Mouse (Mus musculus): ENCODE measurements at regions not wholly inside any gene's neighbourhood (a gene's known extent, or its start where the extent isn't known, plus 50 kb on each side); places are given as distances from the start of the nearest gene placed in this dataset.
"Not testable (repeated sequence)": the region's sequence is repeated elsewhere in the genome, so short reads cannot be mapped to it uniquely, and the experiment has no call there.

GRCm38 (mm10) chr14:76731096-76731986 is 174.7 kb upstream of the Serp2 start:
- 93% methylated on average over 19 of the region's 19 CpGs for WGBS
- TF ChIP-seq POLR2A (IDR thresholded peaks at IDR 0.05; ENCODE audit: control insufficient read depth, extremely low read depth, insufficient read depth, low read length, poor library complexity): no peak
- no peak for TF ChIP-seq CTCF (IDR thresholded peaks at IDR 0.05; ENCODE audit: borderline replicate concordance, control insufficient read depth, extremely low read depth, insufficient read depth, low read length, poor library complexity)
- H3K4me3 ChIP-seq (ENCODE audit: control insufficient read depth, insufficient read depth, low read length): no peak overlapping the region
- H3K27ac ChIP-seq (ENCODE audit: control insufficient read depth, insufficient read depth, low read length): no peak overlapping the region
- no peaks in the 10 kb centered on the region; the same call in none of the 2 replicates for H3K4me1 ChIP-seq (replicated peaks; ENCODE audit: control insufficient read depth, insufficient read depth, low read length)
- no peaks in the 10 kb centered on the region for H3K36me3 ChIP-seq (ENCODE audit: control insufficient read depth, insufficient read depth, low read length)
- no peaks in the 10 kb centered on the region for H3K27me3 ChIP-seq (ENCODE audit: control insufficient read depth, insufficient read depth, low read length)
- DNase-seq: no peak

DNA sequence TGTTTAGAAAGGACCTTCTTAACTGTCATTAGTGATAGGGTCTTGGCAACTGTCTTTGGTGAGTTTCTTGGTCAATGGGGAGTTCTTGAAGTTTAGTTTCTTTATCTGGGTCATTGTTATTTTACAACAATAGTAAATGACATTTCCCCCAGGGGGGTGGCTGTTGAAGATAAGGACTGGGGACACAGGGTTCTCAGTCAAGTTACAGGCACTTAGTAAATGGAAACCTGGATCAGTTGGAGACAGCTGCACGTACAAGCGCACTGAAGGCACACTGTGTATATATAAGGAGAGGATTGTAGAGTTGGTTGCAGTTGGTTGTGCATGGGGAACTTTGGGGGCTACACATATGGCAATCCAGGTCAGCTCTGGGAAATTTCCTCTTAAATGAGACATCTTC is 169.2 kb upstream of the Serp2 start:
- no peaks in the 10 kb centered on the region; the same call in 1 of the 2 replicates for H3K4me1 ChIP-seq (replicated peaks; ENCODE audit: control insufficient read depth, insufficient read depth, low read length)
- H3K27ac ChIP-seq (ENCODE audit: control insufficient read depth, insufficient read depth, low read length): no peak overlapping the region
- no peak for DNase-seq
- no peaks in the 10 kb centered on the region for H3K27me3 ChIP-seq (ENCODE audit: control insufficient read depth, insufficient read depth, low read length)
- 96% methylated on average over 2 of the region's 2 CpGs for WGBS
- no peak overlapping the region for H3K4me3 ChIP-seq (ENCODE audit: control insufficient read depth, insufficient read depth, low read length)
- TF ChIP-seq CTCF (IDR thresholded peaks at IDR 0.05; ENCODE audit: borderline replicate concordance, control insufficient read depth, extremely low read depth, insufficient read depth, low read length, poor library complexity) (no peak), POLR2A (IDR thresholded peaks at IDR 0.05; ENCODE audit: control insufficient read depth, extremely low read depth, insufficient read depth, low read length, poor library complexity) (no peak)
- no peaks in the 10 kb centered on the region for H3K36me3 ChIP-seq (ENCODE audit: control insufficient read depth, insufficient read depth, low read length)

- not testable (repeated sequence) for H3K36me3 ChIP-seq (ENCODE audit: control insufficient read depth, insufficient read depth, low read length); H3K4me3 ChIP-seq (ENCODE audit: control insufficient read depth, insufficient read depth, low read length); H3K4me1 ChIP-seq (replicated peaks; ENCODE audit: control insufficient read depth, insufficient read depth, low read length); H3K27ac ChIP-seq (ENCODE audit: control insufficient read depth, insufficient read depth, low read length); H3K27me3 ChIP-seq (ENCODE audit: control insufficient read depth, insufficient read depth, low read length); DNase-seq
- WGBS: 99% methylated on average over 4 of the region's 4 CpGs
Observed at GRCm38 (mm10) chr14:76725231-76725630, 168.5 kb upstream of the Serp2 start.

DNA sequence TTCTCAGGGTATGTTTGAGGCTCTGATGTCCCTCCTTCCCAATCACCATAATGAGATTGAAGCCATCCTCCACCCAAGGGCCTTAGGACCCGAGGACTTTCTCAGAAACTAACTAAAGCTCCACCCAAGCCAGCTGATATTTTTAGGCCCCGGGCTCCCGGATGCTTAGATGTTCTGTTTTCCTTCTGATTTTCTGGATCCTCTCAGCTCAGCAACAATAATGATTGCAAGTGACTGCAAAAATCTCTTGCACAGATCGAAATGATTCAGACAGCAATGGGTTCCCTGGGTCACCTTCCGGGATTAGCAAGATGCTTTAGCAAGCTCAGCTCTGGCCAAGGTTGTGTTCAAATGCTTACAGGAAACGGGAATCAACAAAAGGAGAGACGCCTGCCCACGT is 168.1 kb upstream of the Serp2 start:
- H3K27me3 ChIP-seq (ENCODE audit: control insufficient read depth, insufficient read depth, low read length): no peaks in the 10 kb centered on the region
- WGBS: 92% methylated on average over 8 of the region's 8 CpGs
- TF ChIP-seq CTCF (IDR thresholded peaks at IDR 0.05; ENCODE audit: borderline replicate concordance, control insufficient read depth, extremely low read depth, insufficient read depth, low read length, poor library complexity) (no peak), POLR2A (IDR thresholded peaks at IDR 0.05; ENCODE audit: control insufficient read depth, extremely low read depth, insufficient read depth, low read length, poor library complexity) (no peak)
- H3K4me3 ChIP-seq (ENCODE audit: control insufficient read depth, insufficient read depth, low read length): no peak overlapping the region
- no peak for DNase-seq
- H3K36me3 ChIP-seq (ENCODE audit: control insufficient read depth, insufficient read depth, low read length): no peaks in the 10 kb centered on the region
- no peak overlapping the region for H3K27ac ChIP-seq (ENCODE audit: control insufficient read depth, insufficient read depth, low read length)
- no peaks in the 10 kb centered on the region; the same call in 1 of the 2 replicates for H3K4me1 ChIP-seq (replicated peaks; ENCODE audit: control insufficient read depth, insufficient read depth, low read length)

GRCm38 (mm10) chr14:76724395-76724794 is 167.7 kb upstream of the Serp2 start:
- Histone ChIP-seq H3K27me3 (ENCODE audit: control insufficient read depth, insufficient read depth, low read length) (no peaks in the 10 kb centered on the region), H3K4me1 (replicated peaks; ENCODE audit: control insufficient read depth, insufficient read depth, low read length) (no peaks in the 10 kb centered on the region; the same call in 1 of the 2 replicates), H3K27ac (ENCODE audit: control insufficient read depth, insufficient read depth, low read length) (no peak overlapping the region), H3K36me3 (ENCODE audit: control insufficient read depth, insufficient read depth, low read length) (no peaks in the 10 kb centered on the region), H3K4me3 (ENCODE audit: control insufficient read depth, insufficient read depth, low read length) (no peak overlapping the region)
- WGBS: 94% methylated on average over 8 of the region's 8 CpGs
- TF ChIP-seq CTCF (IDR thresholded peaks at IDR 0.05; ENCODE audit: borderline replicate concordance, control insufficient read depth, extremely low read depth, insufficient read depth, low read length, poor library complexity) (no peak), POLR2A (IDR thresholded peaks at IDR 0.05; ENCODE audit: control insufficient read depth, extremely low read depth, insufficient read depth, low read length, poor library complexity) (no peak)
- DNase-seq: no peak

GRCm38 (mm10) chr14:76723551-76723950 is 166.9 kb upstream of the Serp2 start:
- Histone ChIP-seq H3K36me3 (ENCODE audit: control insufficient read depth, insufficient read depth, low read length) (no peaks in the 10 kb centered on the region), H3K27me3 (ENCODE audit: control insufficient read depth, insufficient read depth, low read length) (no peaks in the 10 kb centered on the region), H3K4me1 (replicated peaks; ENCODE audit: control insufficient read depth, insufficient read depth, low read length) (no peaks in the 10 kb centered on the region), H3K4me3 (ENCODE audit: control insufficient read depth, insufficient read depth, low read length) (no peak overlapping the region), H3K27ac (ENCODE audit: control insufficient read depth, insufficient read depth, low read length) (no peak overlapping the region)
- 86% methylated on average over 4 of the region's 4 CpGs for WGBS
- TF ChIP-seq POLR2A (IDR thresholded peaks at IDR 0.05; ENCODE audit: control insufficient read depth, extremely low read depth, insufficient read depth, low read length, poor library complexity) (no peak), CTCF (IDR thresholded peaks at IDR 0.05; ENCODE audit: borderline replicate concordance, control insufficient read depth, extremely low read depth, insufficient read depth, low read length, poor library complexity) (no peak)
- DNase-seq: no peak

DNA sequence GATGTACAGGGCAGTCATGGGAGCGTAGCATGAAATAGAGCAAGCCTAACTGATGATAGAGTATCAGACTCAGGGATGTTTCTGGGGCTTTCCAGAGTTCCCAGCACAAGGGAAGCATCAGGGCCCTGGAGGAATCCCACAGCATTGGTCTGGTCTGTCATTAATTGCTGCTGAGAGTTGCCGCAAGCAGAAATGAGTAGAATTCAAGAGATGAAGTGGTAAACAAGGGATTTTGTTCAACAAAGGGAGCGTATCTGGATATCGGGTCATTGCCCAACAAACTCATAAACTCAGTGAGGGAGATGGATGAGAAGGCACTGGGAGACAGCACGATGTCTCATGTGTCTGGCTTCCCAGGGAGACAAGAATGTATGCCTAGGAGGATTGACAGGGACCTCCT is 165.6 kb upstream of the Serp2 start:
- H3K4me1 ChIP-seq (replicated peaks; ENCODE audit: control insufficient read depth, insufficient read depth, low read length): no peaks in the 10 kb centered on the region
- no peak for TF ChIP-seq POLR2A (IDR thresholded peaks at IDR 0.05; ENCODE audit: control insufficient read depth, extremely low read depth, insufficient read depth, low read length, poor library complexity)
- no peak overlapping the region for H3K27ac ChIP-seq (ENCODE audit: control insufficient read depth, insufficient read depth, low read length)
- H3K27me3 ChIP-seq (ENCODE audit: control insufficient read depth, insufficient read depth, low read length): no peaks in the 10 kb centered on the region
- no peaks in the 10 kb centered on the region for H3K36me3 ChIP-seq (ENCODE audit: control insufficient read depth, insufficient read depth, low read length)
- no peak for DNase-seq
- H3K4me3 ChIP-seq (ENCODE audit: control insufficient read depth, insufficient read depth, low read length): no peak overlapping the region
- 92% methylated on average over 5 of the region's 5 CpGs for WGBS

Data from thymus, adult 2 months (tissue).